23 mouse cellular contexts compared by ENCODE assay signal in the genomic region with DNA sequence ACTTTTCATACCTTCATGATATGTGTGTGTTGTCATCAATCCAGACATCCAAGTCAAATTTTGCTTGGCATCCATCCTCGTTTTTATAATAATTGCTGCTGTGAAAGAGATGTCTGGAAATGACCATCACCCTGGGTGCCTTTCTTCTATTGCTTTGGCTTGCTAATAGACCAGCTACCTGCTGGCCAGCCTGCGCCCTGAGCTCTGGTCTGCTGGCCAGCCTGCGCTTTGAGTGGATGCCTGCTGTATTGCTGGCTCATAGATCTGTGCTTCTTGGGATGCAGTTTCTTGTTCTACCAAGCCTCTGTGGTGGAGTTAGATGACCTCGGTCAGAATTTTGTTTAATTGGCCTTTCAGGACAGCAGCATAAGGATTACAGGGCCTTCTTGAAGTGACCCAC.
DNase-seq lines count a peak whose midpoint lies in the region; TF ChIP-seq lines count a peak whose summit lies in the region.
"Had no signal": no experiment of that assay in that cellular context is flagged by ENCODE, and none has a peak within 500 bp of the region (broad histone marks: within the 10 kb centered on the region; RNA-seq: fewer than 3 reads in every experiment).

No protein-coding gene starts in this region.

- no peak overlapping the region for H3K4me3 ChIP-seq in cerebellum, adult 2 months (replicated peaks; ENCODE audit: insufficient read depth, low read depth, low read length)
- H3K4me3 ChIP-seq: embryonic facial prominence, embryonic 10.5 days; embryonic facial prominence, embryonic 13.5 days; erythroblast, embryonic 14.5 days; forebrain, embryonic 12.5 days; forebrain, embryonic 15.5 days; heart, adult 2 months; heart, embryonic 10.5 days; heart, embryonic 13.5 days had no signal

- peak; percentile 11 to 15 for DNase-seq in cerebellum, adult 2 months
- DNase-seq in cerebellum, adult 8-10 months: no peak
- DNase-seq in cerebellum, adult 9-11 months: peak; percentile 3
- DNase-seq in cerebellum, postnatal 25 days: peak; percentile 32 to 51
- no peak for DNase-seq in thymus, postnatal 14 days
- no peak for DNase-seq in natural killer cell, adult 2 months (ENCODE audit: low spot score in 2 of 2)
- DNase-seq: adrenal gland, adult 2 months; adrenal gland, postnatal 14 days; embryo, embryonic 11 days; gastrocnemius, postnatal 25 days; heart, adult 2 months; heart, postnatal 14 days; heart, postnatal 4 days; kidney, adult 18-20 months had no signal

- WGBS in cerebellum, adult 2 months: 14% methylated on average over 4 of the region's 4 CpGs

- H3K4me1 ChIP-seq in cerebellum, adult 2 months (ENCODE audit: control insufficient read depth, insufficient read depth, low read length): no peaks in the 10 kb centered on the region
- H3K4me1 ChIP-seq: embryonic facial prominence, embryonic 10.5 days; embryonic facial prominence, embryonic 13.5 days; forebrain, embryonic 12.5 days; heart, embryonic 10.5 days; heart, embryonic 13.5 days had no signal

- no peaks in the 10 kb centered on the region for H3K27me3 ChIP-seq in cerebellum, adult 2 months (ENCODE audit: control insufficient read depth, insufficient read depth, low read length)
- H3K27me3 ChIP-seq: embryonic facial prominence, embryonic 13.5 days; forebrain, embryonic 12.5 days; forebrain, embryonic 15.5 days; heart, embryonic 13.5 days had no signal

- H3K27ac ChIP-seq in cerebellum, adult 2 months (ENCODE audit: insufficient read depth, low read length): no peak overlapping the region
- H3K27ac ChIP-seq: embryonic facial prominence, embryonic 10.5 days; embryonic facial prominence, embryonic 13.5 days; forebrain, embryonic 12.5 days; forebrain, embryonic 15.5 days; heart, adult 2 months; heart, embryonic 10.5 days; heart, embryonic 13.5 days; hindbrain, embryonic 14.5 days; hindbrain, postnatal 0 days had no signal

- TF ChIP-seq POLR2A in cerebellum, adult 2 months (IDR thresholded peaks at IDR 0.05; ENCODE audit: borderline replicate concordance, insufficient read depth, low read length): no peak

- TF ChIP-seq CTCF in cerebellum, adult 2 months (IDR thresholded peaks at IDR 0.05; ENCODE audit: borderline replicate concordance, insufficient read depth, low read depth, low read length): no peak

Comparison
In these comparisons a context has a peak if more than half of its experiments do, and no peak if none do; other contexts are left out.
1. DNase-seq: peak in cerebellum, adult 2 months (2 of 2), cerebellum, adult 9-11 months (single experiment) and cerebellum, postnatal 25 days (2 of 2); none in cerebellum, adult 8-10 months (single experiment), thymus, postnatal 14 days (single experiment) and natural killer cell, adult 2 months (0 of 2).